24 mouse cellular contexts compared by ENCODE assay signal in the genomic region with DNA sequence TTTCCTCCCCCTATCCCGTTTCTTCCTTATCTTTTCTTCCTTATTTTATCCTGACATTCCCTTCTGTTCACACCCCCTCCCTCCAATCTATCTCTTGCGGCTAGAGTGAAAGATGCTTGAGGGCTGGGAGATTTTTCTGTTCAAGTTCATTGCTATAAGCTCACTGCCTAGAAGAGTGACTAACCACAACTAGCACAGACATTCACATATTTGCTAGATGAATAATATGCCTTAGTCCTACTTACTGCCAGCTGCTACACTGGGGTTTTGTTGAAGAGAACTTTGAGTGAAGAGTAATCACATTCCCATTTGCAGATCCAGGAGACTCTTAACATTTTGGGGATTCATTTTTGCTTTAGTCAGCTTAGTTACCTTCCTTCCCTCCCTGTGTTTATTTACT. TPM values are rescaled to one million over a fixed set of nuclear protein-coding genes. Genes with fewer than 3 reads are reported as not detected.
DNase-seq lines count a peak whose midpoint lies in the region; ATAC-seq and TF ChIP-seq lines count a peak whose summit lies in the region.
"Had no signal": no experiment of that assay in that cellular context is flagged by ENCODE, and none has a peak within 500 bp of the region (broad histone marks: within the 10 kb centered on the region; RNA-seq: fewer than 3 reads in every experiment).

No protein-coding gene starts in this region.

- DNase-seq in 3134 (ENCODE audit: extremely low read depth, insufficient read length, low spot score) (peak; percentile 59), Patski (ENCODE audit: low read depth, low spot score) (no peak)
- peak; percentile 55 for DNase-seq in fibroblast of lung, adult 2 months (ENCODE audit: low read depth)
- DNase-seq in cerebellum, postnatal 36 days, result no peak
- no peak for DNase-seq in frontal cortex, postnatal 14 days (ENCODE audit: low spot score in 2 of 2)
- DNase-seq in kidney, postnatal 4 days, result no peak
- DNase-seq: adrenal gland, postnatal 10 days; adrenal gland, postnatal 36 days; cerebellum, adult 11 months; cerebellum, adult 2 months; cerebellum, adult 9-11 months; cerebellum, postnatal 25 days; embryo, embryonic 11 days; forebrain, postnatal 0 days; gastrocnemius, postnatal 10 days; gastrocnemius, postnatal 36 days had no signal

- CTCF ChIA-PET in Patski (lab: Charles Lee), result interaction anchor here (0.9 to 1.5 kb wide), 2 partner anchors 12 to 21 kb away, joined by 3 to 5 read pairs; no protein-coding TSS in a partner anchor

- H3K36me3 ChIP-seq in C2C12 (ENCODE audit: control insufficient read depth, insufficient read depth), result no peaks in the 10 kb centered on the region
- H3K36me3 ChIP-seq: embryonic facial prominence, embryonic 10.5 days; embryonic facial prominence, embryonic 13.5 days; G1E; hindbrain, embryonic 12.5 days; hindbrain, embryonic 15.5 days had no signal

- ATAC-seq in Patski, result peak; percentile 75
- ATAC-seq: forebrain, embryonic 14.5 days; forebrain, postnatal 0 days; intestine, postnatal 0 days had no signal

- H3ac ChIP-seq in C2C12 (ENCODE audit: control insufficient read depth, insufficient read length, low read depth), result no peak overlapping the region

- TF ChIP-seq CTCF in C2C12 (IDR thresholded peaks at IDR 0.05; ENCODE audit: control insufficient read depth, insufficient read depth, insufficient read length), result no peak
- no peak for TF ChIP-seq CTCF in Patski (IDR thresholded peaks at IDR 0.05)

- peaks cover 61% of the 10 kb centered on the region for H3K79me2 ChIP-seq in C2C12 (ENCODE audit: control insufficient read depth, insufficient read depth)

- no peak overlapping the region for H3K4me3 ChIP-seq in C2C12 (ENCODE audit: insufficient read depth, poor library complexity, severe bottlenecking)
- H3K4me3 ChIP-seq: embryonic facial prominence, embryonic 10.5 days; embryonic facial prominence, embryonic 13.5 days; hindbrain, embryonic 12.5 days; hindbrain, embryonic 15.5 days had no signal

- in situ Hi-C loops in Patski (cut with MboI; ENCODE audit: low pct_unique_long_range_greater_than_20kb), result no loop called here

- peaks cover 41% of the 10 kb centered on the region for H3K79me3 ChIP-seq in C2C12 (ENCODE audit: low read depth)

- no peaks in the 10 kb centered on the region for H3K27me3 ChIP-seq in C2C12 (ENCODE audit: control insufficient read depth, insufficient read depth, insufficient read length)
- no peaks in the 10 kb centered on the region for H3K27me3 ChIP-seq in Patski
- H3K27me3 ChIP-seq: hindbrain, embryonic 12.5 days; hindbrain, embryonic 15.5 days had no signal

- POLR2A ChIA-PET in Patski (lab: Charles Lee), result interaction anchor here (0.6 kb wide), 2 partner anchors 47 to 394 kb away, joined by 3 to 4 read pairs; no protein-coding TSS in a partner anchor

TF ChIP-seq in C2C12, 6 proteins besides CTCF, POLR2A, EP300 and RAD21:
- TF ChIP-seq MYOD1 (IDR thresholded peaks at IDR 0.05; ENCODE audit: control insufficient read depth, insufficient read length, low read depth) (peak; percentile 73), USF1 (IDR thresholded peaks at IDR 0.05; ENCODE audit: low read depth) (no peak)

RNA-seq across cellular contexts. Expression of a gene that starts 4.0 kb away (rescaled TPM):
- 39.1 TPM for polyA plus RNA-seq in C2C12 (2012; fragmentation: generic; extraction: Trizol)
- 14.1 TPM for polyA plus RNA-seq in Patski (2021)

RNA-seq across cellular contexts. Expression of a gene that starts 54.2 kb away (rescaled TPM):
- 0.55 TPM for polyA plus RNA-seq in C2C12 (2012; fragmentation: generic; extraction: Trizol)
- polyA plus RNA-seq in Patski (2021), result 0.35 TPM

Comparison
In these comparisons a context has a peak if more than half of its experiments do, and no peak if none do; other contexts are left out.
1. DNase-seq: peak in 3134 (single experiment) and fibroblast of lung, adult 2 months (single experiment); none in Patski (single experiment), cerebellum, postnatal 36 days (0 of 2), frontal cortex, postnatal 14 days (0 of 2) and kidney, postnatal 4 days (0 of 2).